Mouse (Mus musculus): ENCODE data around the gene Sh3bp5l.
"Not testable (repeated sequence)": the region's sequence is repeated elsewhere in the genome, so short reads cannot be mapped to it uniquely, and the experiment has no call there.

The Sh3bp5l gene

DNA sequence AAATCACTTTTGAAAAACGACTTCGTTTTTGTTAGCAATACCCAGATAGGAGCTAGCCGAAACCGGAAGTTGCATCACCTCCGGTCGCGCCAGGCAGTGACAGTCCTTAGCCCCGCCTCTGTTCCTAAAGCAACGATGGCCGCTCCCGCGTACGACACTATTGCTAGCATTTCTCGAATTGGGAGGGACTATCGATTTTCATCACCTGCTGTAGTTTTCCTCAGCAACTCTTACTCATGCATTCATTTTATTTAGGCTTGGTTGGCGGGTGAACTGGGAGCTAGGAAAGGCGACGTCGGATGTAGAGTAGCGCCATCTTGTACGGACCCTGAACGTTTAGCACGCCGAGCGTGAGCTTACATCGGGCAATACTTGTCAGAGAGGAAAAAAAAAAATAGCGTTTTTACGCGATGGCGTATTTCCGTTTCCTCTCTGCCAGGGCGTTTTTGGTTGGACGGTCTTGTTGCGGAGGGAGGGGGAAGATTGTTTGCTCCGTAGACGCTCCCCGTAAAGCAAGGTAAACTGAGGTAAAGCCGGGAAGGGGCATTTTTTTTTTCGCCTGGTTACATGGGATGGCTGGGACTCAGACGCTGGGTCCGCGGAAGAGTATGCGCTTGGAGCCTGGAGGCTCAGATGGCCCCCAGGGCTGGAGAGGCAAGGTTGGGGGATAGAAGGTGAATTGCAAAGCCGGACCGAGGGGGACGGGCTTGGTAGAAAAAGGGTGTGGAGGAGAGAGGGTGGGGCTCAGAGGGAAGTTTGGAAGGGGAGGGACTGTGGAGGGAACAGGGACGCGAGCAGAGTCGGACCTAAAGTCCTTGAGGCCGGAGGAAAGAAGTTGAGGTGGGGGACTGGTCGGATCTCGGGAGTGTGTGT is at the start of gene Sh3bp5l, which contains the start of gene Zfp672:
Sh3bp5l (plus strand) TSS at position 449 of the 873 bp plus-strand sequence.
Zfp672 (minus strand) TSS at position 64 of the 873 bp plus-strand sequence.
- peak; percentile 89 for DNase-seq

DNA sequence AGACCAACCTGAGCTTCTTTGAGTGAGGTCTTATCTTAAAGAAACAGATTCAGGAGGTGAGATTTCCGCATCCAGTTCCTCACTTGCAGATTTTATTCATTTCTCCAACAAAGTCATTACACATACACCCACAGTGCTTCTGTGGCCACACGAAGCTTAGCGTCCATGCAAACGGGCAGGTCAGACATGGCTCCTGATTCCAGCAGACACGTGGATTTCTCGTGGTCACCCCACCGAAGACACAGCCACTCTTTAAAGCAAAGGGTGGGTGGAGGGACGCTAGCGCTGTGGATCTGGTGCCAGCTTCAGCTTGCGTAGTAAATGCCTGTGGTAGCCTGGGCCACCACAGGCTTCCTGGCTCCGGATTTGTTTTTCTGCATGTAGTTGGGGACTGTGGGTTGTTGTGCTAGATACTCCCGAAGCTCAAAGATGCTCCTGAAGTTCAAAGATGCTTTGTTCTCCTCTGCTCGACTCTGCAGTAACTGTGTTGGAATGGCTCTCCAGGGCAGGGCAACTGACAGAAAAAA is 48.5 kb upstream of the Sh3bp5l start:
- DNase-seq: no peak

DNA sequence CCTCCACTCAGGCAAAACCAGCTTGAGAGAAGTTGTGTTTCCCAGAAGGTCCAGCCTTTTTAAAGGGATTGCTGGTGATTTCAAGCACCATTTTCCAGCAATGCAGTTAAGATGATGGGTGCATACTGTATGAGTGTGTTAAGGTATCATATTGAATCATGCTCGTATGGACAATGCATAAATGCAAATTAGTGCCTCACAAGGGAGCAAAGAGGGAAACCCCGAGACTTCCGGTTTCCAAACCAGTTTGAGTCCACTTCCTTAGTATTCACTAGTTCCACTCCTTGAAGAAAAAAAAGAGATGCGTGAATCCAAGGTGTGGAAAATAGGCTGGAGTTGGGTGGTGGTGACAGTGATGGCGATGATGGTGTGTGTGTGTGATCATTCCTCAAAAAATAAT is 48.0 kb upstream of the Sh3bp5l start:
- no peak for DNase-seq

DNA sequence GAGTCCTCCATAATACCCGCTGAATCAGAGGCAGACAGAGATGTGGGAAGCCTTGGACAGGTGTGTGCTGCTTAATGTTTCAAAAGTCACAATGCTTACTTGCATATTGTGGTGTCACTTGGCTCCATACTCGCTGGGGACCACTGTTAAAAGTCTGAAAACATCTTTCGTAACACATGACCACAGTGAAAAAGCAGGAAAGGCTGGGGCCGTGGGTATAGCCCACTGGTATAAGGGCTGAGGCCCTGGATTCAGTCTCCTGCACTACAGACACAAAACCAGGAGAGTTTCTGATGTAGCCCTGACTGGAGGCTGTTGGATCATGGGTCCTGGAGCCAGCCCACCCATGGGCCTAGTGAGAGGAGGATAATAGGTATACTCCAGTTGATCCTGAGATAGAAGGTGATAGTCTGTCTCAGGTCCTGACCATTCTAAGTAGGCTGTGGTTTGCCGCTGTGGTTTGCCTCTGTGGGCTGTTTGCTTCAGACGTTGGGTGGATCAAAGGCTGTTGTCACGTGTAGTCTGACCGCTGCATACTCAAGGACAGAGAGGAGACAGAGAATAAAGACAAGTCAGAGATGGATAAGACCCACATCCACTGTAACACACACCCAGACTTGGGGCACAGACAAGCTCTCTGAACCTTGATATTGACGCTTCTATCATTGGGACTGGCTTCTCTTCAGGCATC is 40.4 kb upstream of the Sh3bp5l start:
- no peak for DNase-seq

DNA sequence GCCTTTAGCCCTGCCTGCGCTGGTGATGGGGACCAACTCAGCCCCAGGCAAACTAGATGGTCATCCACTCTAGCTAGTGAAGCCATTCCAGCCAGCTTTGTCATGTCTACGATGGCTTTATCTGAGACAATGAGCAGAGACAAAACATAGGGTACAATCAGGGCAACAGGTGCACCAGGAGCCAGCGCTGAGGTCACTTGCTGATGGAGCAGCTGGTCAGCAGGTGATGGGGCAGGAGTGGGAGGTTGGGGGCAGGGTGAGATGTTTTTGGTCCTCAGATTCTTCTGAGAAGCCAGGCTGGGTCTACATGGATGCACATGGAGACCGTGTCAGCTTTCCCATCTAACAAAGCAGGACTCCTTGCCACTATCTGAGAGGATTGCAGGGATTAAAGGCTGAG is 39.7 kb upstream of the Sh3bp5l start:
- DNase-seq: no peak

DNA sequence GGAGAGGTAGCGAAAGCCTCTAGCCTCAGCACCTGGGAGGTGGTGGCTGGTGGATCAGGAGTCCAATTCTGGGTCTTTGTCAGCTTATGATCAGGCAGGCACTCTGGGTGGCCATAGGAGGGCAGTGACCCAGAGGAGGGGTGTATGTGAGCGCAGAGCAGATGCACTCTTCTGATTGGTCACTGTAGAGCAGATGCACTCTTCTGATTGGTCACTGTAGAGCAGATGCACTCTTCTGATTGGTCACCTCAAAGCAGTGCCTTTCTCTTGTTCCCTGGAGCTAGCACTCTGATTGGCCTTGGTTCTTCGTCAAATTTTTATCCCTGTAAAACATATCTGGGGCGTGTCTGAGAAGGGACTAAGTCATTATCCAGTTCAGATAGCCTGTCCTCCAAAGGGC is 37.7 kb upstream of the Sh3bp5l start:
- DNase-seq: no peak

DNA sequence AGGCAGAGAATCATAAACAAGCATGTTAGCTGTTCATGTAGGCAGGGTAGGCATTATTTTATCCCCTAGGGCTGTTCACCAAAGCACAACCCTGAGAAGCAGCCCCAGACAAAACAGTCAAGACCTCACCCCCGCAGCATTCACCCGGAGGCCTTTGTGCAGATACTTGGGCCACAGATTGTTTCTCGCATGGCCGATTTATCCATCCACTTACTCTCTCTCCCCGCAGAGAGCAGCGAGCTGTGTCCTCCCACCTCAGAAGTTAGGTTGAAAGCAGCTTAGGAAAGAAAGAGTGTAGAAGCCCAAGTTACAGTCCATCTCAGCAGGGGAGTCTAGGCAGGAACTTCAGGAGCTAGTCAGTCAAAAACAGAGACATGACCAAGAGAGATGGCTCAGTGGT is 33.1 kb upstream of the Sh3bp5l start:
- DNase-seq: no peak

DNA sequence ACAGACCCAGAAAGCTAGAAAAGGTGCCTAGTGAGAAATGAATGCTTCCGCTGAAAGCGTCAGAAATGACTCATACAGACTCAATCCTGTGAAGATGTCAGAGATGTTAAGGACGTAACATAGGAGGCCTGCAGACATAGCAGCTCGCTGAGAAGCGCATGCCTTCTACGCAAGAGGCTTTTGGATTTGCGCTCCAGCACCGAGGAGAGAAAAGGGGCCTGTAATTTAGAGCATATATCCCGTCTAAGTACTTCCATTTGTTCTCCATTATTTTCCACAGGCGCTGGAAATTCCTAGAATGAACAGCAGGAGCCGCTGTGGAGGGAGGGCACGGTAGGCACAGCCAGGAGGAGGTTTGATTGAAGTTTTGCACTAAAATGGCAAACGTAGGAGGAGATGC is 29.5 kb upstream of the Sh3bp5l start:
- peak; percentile 63 for DNase-seq

DNA sequence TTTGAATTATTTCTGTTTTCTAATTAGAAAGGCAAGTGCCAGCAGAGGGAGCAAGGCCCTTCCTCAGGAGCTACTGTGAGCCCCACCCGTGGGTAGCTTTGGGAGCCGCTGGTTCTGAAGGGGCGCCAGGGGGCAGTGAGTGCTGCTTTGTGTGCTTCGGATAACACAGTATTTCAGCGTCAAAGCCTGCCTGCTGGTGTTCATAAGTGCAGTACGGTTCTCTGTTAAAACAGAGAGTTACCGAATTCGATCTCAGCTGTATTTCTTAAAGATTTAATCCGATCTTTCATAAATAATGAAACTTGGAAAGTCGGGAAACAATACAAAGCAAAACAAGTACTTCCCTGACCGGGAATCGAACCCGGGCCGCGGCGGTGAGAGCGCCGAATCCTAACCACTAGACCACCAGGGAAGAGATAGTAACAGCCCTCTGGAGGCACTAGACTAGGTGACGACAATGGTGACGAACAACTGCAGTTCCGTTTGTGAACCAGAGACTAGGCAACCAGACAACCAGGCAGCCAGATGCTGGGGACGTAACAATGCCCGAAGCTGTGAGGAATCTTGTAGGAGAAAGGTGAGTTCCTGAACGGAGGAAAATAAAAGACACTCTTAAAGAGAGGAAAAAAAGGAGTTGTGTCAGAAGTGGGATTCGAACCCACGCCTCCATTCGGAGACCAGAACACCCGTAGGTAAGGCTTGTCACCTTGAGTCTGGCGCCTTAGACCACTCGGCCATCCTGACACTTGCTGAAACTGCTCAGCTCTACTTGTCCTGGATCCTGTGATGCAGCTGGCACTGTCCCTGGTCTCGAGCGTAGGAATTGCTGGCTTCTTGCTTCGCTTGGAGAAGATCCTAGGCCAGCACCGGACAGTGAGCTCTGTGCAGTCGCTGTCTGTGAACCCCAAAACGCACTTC is 28.4 kb upstream of the Sh3bp5l start:
- DNase-seq: peak; percentile 97

DNA sequence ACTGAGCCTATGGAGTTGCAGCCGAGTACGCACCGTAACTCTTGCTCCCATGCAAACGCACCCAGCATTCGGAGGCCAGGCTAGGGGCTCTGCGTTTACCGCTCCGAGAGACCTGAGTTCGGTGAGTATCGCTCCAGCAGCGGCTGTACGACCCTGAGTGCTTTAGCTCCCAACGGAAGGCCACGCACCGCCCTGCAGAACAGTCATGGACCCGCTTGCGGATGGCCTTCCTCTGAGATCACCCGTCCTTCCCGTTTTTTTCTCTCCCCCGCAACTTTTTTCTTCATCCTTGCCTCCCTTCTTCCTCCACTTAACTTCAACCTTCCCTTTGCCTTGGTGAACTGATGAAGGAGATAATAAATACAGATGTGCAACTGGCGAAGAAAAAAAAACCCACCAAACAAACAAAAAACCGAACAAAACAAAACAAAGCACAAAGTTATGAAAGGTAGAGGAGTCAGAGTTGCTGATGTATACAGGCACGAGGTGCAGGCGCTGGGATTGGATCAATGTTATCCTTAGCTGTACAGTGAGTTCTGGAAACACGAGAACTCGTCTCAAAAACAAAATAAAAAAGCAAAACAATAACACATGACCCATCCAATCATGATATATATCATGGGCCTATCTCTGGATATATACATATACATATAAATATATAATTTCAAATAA is 27.6 kb upstream of the Sh3bp5l start:
- DNase-seq: no peak

DNA sequence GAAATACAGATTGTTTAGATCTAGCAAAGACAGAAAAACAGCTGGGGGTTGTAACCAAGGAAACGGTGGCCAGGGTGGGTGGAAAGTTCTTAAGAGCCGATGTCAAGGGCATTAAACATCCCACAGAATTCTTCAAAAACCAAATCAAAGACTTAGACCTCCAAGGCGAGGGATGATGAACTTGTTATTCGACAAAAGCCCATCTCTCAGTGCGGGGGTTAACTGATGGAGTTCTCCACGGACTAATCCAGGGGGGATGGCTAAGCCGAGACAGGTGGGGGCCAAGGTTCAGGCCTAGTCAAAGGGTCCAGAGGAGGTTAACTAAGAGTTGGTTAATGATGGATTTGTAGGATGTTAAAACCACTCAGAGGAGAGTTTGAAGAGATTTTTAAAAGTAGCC is 26.9 kb upstream of the Sh3bp5l start:
- DNase-seq: no peak

DNA sequence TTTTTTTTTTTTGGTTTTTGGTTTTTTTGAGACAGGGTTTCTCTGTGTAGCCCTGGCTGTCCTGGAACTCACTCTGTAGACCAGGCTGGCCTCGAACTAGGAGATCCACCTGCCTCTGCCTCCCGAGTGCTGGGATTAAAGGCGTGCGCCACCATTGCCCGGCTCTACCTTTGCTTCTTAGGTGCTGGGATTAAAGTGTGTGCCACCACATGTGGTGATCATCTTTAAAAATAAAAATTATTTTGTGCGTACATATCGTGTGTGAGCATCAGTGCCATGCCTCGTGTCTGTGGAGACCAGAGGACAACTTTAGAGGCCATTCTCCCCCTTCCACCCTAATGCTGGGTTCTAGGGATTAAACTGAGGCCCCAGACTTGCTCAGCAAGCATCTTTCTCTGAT is 25.2 kb upstream of the Sh3bp5l start:
- not testable (repeated sequence) for DNase-seq

DNA sequence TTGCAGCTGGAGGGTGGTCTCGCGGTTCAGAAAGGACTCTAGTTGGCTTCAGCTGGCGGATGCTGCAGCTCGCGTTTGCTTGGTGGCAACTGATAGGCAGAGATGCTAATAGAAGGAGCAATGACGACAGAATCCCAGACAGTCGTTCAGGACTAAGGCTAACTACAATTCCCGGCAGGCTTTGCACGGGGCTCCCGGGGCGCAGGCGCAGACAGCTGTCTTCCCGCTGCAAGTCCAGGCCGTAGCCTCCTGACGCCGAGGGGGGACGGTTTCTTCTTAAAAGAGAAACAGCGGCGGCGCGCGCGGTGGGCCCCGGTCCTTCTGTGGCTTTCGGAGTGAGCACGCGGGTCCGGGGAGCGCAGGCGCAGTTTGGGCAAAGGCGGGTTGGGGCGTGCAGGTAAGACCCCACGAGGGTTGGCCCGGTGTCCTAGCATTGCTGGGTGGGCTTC is 23.6 kb upstream of the Sh3bp5l start, which contains the start of gene Zfp692:
Zfp692 (plus strand) TSS at position 210 of the 449 bp plus-strand sequence.
- DNase-seq: peak; percentile 91

DNA sequence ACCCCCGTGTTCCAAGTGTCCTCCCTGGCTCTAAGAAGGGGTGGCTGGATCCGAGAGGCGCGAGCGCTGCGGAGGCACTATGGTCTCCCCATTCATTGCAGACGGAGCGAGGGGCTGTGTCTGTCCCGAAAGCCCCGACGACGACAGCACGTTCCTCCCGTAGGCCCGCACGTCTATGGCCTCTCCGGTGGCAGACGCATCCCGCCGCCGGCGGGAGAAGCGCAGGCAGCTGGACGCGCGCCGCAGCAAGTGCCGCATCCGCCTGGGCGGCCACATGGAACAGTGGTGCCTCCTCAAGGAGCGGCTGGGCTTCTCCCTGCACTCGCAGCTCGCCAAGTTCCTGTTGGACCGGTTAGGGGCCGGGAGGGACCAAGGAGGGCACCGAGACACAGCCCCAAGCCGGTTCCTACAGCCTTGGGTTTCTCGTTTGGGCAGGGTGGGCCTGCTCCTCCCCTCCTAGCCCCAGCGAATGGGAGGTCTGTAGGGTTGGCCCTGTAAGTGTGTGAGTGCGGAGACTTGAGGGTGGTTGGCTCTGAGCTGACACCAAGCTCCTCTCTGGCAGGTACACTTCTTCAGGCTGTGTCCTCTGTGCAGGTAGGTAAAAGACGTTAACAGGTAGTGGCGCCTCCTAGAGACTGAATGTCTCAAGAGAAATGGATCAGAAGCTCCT is 23.0 kb upstream of the Sh3bp5l start:
- DNase-seq: peak; percentile 67

DNA sequence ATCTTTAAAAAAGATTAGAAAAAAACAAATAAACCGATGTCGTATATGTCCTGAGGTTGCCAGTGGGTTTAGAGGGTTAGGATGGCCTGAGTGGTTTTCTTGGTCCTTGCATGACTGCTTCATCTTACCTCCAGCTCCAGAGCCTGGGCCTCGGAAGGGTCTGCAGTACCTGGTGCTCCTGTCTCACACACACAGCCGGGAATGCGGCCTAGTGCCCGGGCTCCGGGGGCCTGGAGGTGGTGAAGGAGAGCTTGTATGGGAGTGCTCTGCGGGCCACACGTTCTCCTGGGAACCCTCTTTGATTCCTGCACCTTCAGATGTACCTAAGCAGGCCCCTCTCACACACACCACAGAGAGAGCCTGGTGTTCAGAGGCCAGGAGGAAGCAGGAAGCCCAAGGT is 21.9 kb upstream of the Sh3bp5l start:
- DNase-seq: no peak

DNA sequence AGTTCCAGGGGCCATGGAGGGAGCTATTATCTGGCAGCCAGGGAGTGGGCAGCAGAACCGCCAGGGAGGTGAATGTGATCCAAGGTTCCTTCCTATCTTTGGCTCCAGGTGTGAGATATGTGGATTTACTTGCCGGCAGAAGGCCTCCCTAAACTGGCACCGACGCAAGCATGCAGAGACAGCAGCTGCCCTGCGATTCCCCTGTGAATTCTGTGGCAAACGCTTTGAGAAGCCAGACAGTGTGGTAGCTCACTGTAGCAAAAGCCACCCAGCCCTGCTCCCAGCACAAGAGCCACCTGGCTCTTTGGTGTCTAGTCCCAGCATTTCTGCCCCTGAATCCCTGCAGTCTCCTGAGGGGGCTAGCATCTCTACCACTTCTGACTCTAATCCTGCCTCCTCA is 16.5 kb upstream of the Sh3bp5l start:
- no peak for DNase-seq

DNA sequence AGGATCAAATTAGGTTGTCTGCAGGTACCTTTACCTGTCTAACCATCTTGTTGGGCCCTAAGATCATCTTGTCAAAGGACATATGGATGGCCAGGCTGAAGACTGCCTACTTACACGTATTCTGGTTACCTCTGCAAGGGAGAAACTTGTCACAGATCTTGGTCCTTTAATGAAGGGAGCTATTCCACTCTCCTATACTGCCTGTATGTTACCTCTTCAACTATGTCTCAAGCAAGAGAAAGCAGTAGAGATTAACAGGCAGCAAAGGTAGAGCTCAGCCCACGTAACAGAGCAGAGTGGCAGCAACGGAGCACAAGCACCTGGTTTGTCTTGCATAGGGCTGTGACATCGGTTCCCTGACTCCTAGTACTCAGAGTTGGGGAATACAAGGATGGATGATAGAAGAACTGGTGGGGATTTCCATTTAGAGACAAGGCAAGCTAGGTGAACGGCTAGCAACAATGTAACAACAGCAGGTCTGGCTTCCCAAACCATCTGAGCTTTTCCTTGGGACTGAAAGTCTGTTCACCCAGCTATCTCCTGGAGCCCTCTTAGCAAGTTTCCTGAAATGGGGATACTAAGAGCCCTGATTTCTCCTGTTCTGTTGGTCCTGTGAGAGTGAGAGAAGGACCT is 14.9 kb upstream of the Sh3bp5l start:
- no peak for DNase-seq

DNA sequence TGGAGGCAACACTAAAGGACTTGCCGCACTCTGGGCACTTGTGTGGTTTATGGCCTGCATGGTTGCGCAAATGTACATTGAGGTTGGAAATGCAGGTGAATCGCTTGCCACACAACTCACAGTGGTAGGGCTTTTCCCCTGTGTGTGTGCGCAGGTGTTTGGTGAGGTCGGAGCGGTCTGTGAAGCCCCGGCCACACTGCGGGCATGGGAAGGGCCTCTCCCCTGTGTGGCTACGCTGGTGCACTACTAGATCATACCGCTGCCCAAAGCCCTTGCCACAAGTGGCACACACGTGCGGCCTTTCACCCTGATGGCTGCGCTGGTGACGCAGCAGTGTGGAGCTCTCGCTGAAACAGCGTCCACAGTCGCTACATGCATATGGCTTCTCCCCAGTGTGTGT is 14.2 kb upstream of the Sh3bp5l start:
- DNase-seq: no peak

DNA sequence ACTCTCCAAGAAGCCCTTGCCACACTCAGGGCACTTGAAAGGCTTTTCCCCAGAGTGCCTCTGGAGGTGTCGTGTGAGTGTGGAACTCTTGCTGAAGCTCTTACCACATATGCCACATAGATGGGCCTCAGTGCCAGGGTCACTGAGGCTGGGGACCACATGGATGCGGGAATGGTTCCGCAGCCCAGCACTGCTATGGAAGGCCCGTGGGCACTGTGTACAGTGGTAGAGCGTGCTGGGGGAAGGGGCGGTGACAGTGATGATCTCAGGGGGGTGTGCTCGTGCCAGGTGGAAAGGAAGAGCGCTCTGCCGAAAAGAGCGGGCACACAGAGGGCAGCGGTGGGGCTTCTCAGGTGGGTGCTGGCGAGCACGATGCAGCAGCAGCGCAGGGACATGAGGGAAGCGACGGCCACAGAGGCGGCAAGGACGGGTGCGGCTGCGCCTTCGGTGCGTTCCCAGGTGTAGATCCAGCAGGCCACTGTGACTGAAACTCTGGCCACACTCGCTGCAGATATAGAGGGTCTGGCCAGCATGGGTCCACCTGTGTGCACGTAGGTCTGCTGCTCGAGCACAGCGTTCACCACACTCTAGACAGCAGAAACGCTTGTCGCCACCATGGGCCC is 13.6 kb upstream of the Sh3bp5l start:
- DNase-seq: no peak

DNA sequence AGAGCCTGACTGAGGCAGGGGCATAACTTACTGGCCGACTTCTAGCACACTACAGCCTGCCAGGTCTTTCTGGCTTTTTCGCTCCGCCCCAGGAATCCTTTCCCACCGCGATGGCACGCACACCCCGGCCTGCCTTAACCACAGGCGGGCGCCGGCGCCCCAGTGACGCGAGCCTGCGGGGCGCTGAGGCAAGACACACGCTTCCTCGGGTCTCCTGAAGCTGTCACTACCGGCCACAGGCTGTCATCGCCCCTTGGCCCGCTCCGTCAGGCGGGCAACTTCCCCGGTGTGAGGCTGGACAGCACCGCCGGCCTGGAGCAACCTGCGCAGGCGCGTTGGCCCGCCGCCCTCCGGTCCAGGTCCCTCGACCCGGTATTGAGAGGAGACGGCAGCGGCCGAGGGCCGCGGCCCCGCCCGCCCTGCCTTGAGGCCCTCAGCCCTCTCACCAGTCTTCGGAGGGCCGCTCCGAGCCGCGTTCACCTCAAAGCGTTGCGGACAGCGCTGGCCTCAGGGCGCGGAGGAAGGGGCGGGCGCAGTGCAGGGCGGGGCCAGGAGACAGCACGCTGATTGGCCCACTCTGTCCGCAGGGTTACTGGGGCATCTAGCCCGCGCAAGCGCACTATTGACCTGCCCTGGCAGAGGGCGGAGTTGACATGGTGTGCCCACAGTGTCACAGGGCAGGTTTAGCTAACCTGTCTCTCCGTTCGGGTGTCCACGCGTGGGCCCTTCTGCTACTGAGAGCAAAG is 7.5 kb upstream of the Sh3bp5l start:
- DNase-seq: peak; percentile 96

Data from thymus, postnatal 25 days (tissue).